Mouse (Mus musculus): ENCODE results near the gene Usp7.

The Usp7 gene

GRCm38 (mm10) chr16:8781660-8782059 lies 10.4 kb downstream of the Usp7 start:
- 77% methylated on average over 2 of the region's 2 CpGs for WGBS

GRCm38 (mm10) chr16:8781191-8781590 lies 10.9 kb downstream of the Usp7 start:
- WGBS = 58% methylated on average over 6 of the region's 6 CpGs

- WGBS = 80% methylated on average over 3 of the region's 3 CpGs
Measured at GRCm38 (mm10) chr16:8780187-8780586, 11.9 kb downstream of the Usp7 start.

GRCm38 (mm10) chr16:8777202-8777601 lies 14.9 kb downstream of the Usp7 start:
- 72% methylated on average over 2 of the region's 2 CpGs for WGBS

- 94% methylated on average over 11 of the region's 11 CpGs for WGBS
Measured at GRCm38 (mm10) chr16:8776634-8777033, 15.5 kb downstream of the Usp7 start.

GRCm38 (mm10) chr16:8771086-8771485 lies 21.0 kb downstream of the Usp7 start:
- WGBS = 51% methylated on average over 4 of the region's 4 CpGs

- 58% methylated on average over 8 of the region's 8 CpGs for WGBS
Measured at GRCm38 (mm10) chr16:8770342-8770741, 21.8 kb downstream of the Usp7 start.

GRCm38 (mm10) chr16:8769466-8769865 lies 22.6 kb downstream of the Usp7 start:
- WGBS = 55% methylated on average over 4 of the region's 4 CpGs

GRCm38 (mm10) chr16:8769065-8769464 lies 23.0 kb downstream of the Usp7 start:
- WGBS = 19% methylated on average over 10 of the region's 10 CpGs

- 65% methylated on average over 4 of the region's 4 CpGs for WGBS
Measured at GRCm38 (mm10) chr16:8768588-8768987, 23.5 kb downstream of the Usp7 start.

GRCm38 (mm10) chr16:8768071-8768470 lies 24.0 kb downstream of the Usp7 start:
- 60% methylated on average over 4 of the region's 4 CpGs for WGBS

- WGBS = 62% methylated on average over 11 of the region's 11 CpGs
Measured at GRCm38 (mm10) chr16:8767133-8768052, 24.7 kb downstream of the Usp7 start.

- 51% methylated on average over 9 of the region's 9 CpGs for WGBS
Measured at GRCm38 (mm10) chr16:8766196-8766595, 25.9 kb downstream of the Usp7 start.

GRCm38 (mm10) chr16:8764124-8764907 lies 27.8 kb downstream of the Usp7 start:
- 83% methylated on average over 11 of the region's 11 CpGs for WGBS

GRCm38 (mm10) chr16:8763028-8763427 lies 29.1 kb downstream of the Usp7 start:
- 41% methylated on average over 6 of the region's 6 CpGs for WGBS

GRCm38 (mm10) chr16:8761894-8762293 lies 30.2 kb downstream of the Usp7 start:
- 93% methylated on average over 2 of the region's 2 CpGs for WGBS

- 96% methylated on average over 7 of the region's 7 CpGs for WGBS
Measured at GRCm38 (mm10) chr16:8761005-8761404, 31.1 kb downstream of the Usp7 start.

- WGBS = 89% methylated on average over 3 of the region's 3 CpGs
Measured at GRCm38 (mm10) chr16:8758979-8759378, 33.1 kb downstream of the Usp7 start.

GRCm38 (mm10) chr16:8758193-8758592 lies 33.9 kb downstream of the Usp7 start:
- 92% methylated on average over 2 of the region's 2 CpGs for WGBS

- 96% methylated on average over 5 of the region's 6 CpGs for WGBS
Measured at GRCm38 (mm10) chr16:8757586-8757985, 34.5 kb downstream of the Usp7 start.

- 87% methylated on average over 2 of the region's 2 CpGs for WGBS
Measured at GRCm38 (mm10) chr16:8752334-8752733, 39.8 kb downstream of the Usp7 start.

GRCm38 (mm10) chr16:8751555-8752235 lies 40.4 kb downstream of the Usp7 start:
- 76% methylated on average over 5 of the region's 5 CpGs for WGBS
